Mouse (Mus musculus) C2C12 (cell line): ENCODE measurements at regions not wholly inside any gene's neighbourhood (a gene's known extent, or its start where the extent isn't known, plus 50 kb on each side); places are given as distances from the start of the nearest gene placed in this dataset.

Experiments
- H3K27me3 ChIP-seq: one replicate; pipeline ENCODE4 v1.6.1; 2011; ENCODE audit not compliant: control insufficient read depth, insufficient read depth, insufficient read length
- H3K36me3 ChIP-seq: one replicate; pipeline ENCODE4 v1.6.1; 2011; ENCODE audit not compliant: control insufficient read depth, insufficient read depth
- H3K4me3 ChIP-seq: one replicate; pipeline ENCODE4 v1.5.1; 2011; ENCODE audit warnings: mild to moderate bottlenecking, control low read depth; ENCODE audit not compliant: poor library complexity, insufficient read depth, severe bottlenecking
- H3K79me2 ChIP-seq: one replicate; pipeline ENCODE4 v1.6.1; 2011; ENCODE audit not compliant: control insufficient read depth, insufficient read depth
- H3K79me3 ChIP-seq: one replicate; pipeline ENCODE4 v1.6.1; 2011; ENCODE audit warnings: low read depth, control low read depth
- H3ac ChIP-seq: one replicate; pipeline ENCODE3; 2011; ENCODE audit warnings: low read depth; ENCODE audit not compliant: control insufficient read depth, insufficient read length
- CEBPB ChIP-seq: IDR thresholded peaks from one replicate; pipeline ENCODE4 v1.6.1; 2011; ENCODE audit warnings: low read depth, mild to moderate bottlenecking, control low read depth, moderate library complexity
- CTCF ChIP-seq: IDR thresholded peaks from one replicate; pipeline ENCODE4 v1.5.1; 2011; ENCODE audit not compliant: control insufficient read depth, insufficient read depth, insufficient read length
- FOSL1 ChIP-seq: IDR thresholded peaks from one replicate; pipeline ENCODE4 v1.8.0; 2011; ENCODE audit warnings: mild to moderate bottlenecking, low read length; ENCODE audit not compliant: poor library complexity, insufficient read depth, severe bottlenecking
- MAX ChIP-seq: IDR thresholded peaks from one replicate; pipeline ENCODE4 v1.6.1; 2011; ENCODE audit warnings: mild to moderate bottlenecking, control low read depth
- MYOD1 ChIP-seq: IDR thresholded peaks from one replicate; pipeline ENCODE4 v1.6.1; 2011; ENCODE audit warnings: low read depth; ENCODE audit not compliant: control insufficient read depth, insufficient read length
- MYOG ChIP-seq: IDR thresholded peaks from one replicate; pipeline ENCODE4 v1.6.1; 2011; ENCODE audit not compliant: control insufficient read depth, insufficient read length; ENCODE audit errors: extremely low read depth
- USF1 ChIP-seq: IDR thresholded peaks from one replicate; pipeline ENCODE4 v1.6.1; 2011; ENCODE audit warnings: low read depth, mild to moderate bottlenecking, control low read depth, moderate library complexity

GRCm38 (mm10) chr10:96366871-96367270, 230.5 kb downstream of the Gm5426 start:
- H3K79me3 ChIP-seq, result no peaks in the 10 kb centered on the region
- H3K36me3 ChIP-seq, result no peaks in the 10 kb centered on the region
- TF ChIP-seq CTCF (no peak), MYOD1 (no peak), FOSL1 (no peak), CEBPB (no peak), MAX (no peak), MYOG (no peak), USF1 (no peak)
- H3K27me3 ChIP-seq, result no peaks in the 10 kb centered on the region
- H3K79me2 ChIP-seq, result no peaks in the 10 kb centered on the region
- no peak overlapping the region for H3ac ChIP-seq
- no peak overlapping the region for H3K4me3 ChIP-seq

- Histone ChIP-seq H3K27me3 (no peaks in the 10 kb centered on the region), H3K4me3 (no peak overlapping the region), H3K79me3 (no peaks in the 10 kb centered on the region), H3ac (no peak overlapping the region), H3K79me2 (no peaks in the 10 kb centered on the region), H3K36me3 (no peaks in the 10 kb centered on the region)
- TF ChIP-seq CEBPB, result no peak
- TF ChIP-seq USF1, result no peak
- TF ChIP-seq CTCF, result no peak
- no peak for TF ChIP-seq MAX
- TF ChIP-seq MYOG, result no peak
- TF ChIP-seq FOSL1, result no peak
- no peak for TF ChIP-seq MYOD1
Measured at GRCm38 (mm10) chr10:96370547-96371320, 234.3 kb downstream of the Gm5426 start.

- no peaks in the 10 kb centered on the region for H3K79me3 ChIP-seq
- H3K4me3 ChIP-seq, result no peak overlapping the region
- H3K27me3 ChIP-seq, result no peaks in the 10 kb centered on the region
- H3ac ChIP-seq, result no peak overlapping the region
- H3K79me2 ChIP-seq, result no peaks in the 10 kb centered on the region
- no peaks in the 10 kb centered on the region for H3K36me3 ChIP-seq
- no peak for TF ChIP-seq MYOG
- TF ChIP-seq MYOD1, result no peak
- no peak for TF ChIP-seq MAX
Measured at GRCm38 (mm10) chr10:96371321-96371653, 234.9 kb downstream of the Gm5426 start.

- no peak overlapping the region for H3ac ChIP-seq
- TF ChIP-seq MYOG (no peak), MYOD1 (no peak), USF1 (no peak), CTCF (no peak), MAX (no peak), FOSL1 (no peak), CEBPB (no peak)
- H3K79me2 ChIP-seq, result no peaks in the 10 kb centered on the region
- H3K79me3 ChIP-seq, result no peaks in the 10 kb centered on the region
- H3K4me3 ChIP-seq, result no peak overlapping the region
- H3K36me3 ChIP-seq, result no peaks in the 10 kb centered on the region
- H3K27me3 ChIP-seq, result no peaks in the 10 kb centered on the region
Measured at GRCm38 (mm10) chr10:96372616-96373346, 236.4 kb downstream of the Gm5426 start.

GRCm38 (mm10) chr10:96373481-96373880, 237.1 kb downstream of the Gm5426 start:
- no peaks in the 10 kb centered on the region for H3K79me2 ChIP-seq
- H3K27me3 ChIP-seq, result no peaks in the 10 kb centered on the region
- no peak overlapping the region for H3ac ChIP-seq
- H3K79me3 ChIP-seq, result no peaks in the 10 kb centered on the region
- no peak for TF ChIP-seq MAX
- no peak for TF ChIP-seq MYOD1
- TF ChIP-seq MYOG, result no peak
- TF ChIP-seq CEBPB, result no peak
- no peak for TF ChIP-seq FOSL1
- TF ChIP-seq CTCF, result no peak
- TF ChIP-seq USF1, result no peak
- H3K4me3 ChIP-seq, result no peak overlapping the region
- no peaks in the 10 kb centered on the region for H3K36me3 ChIP-seq
